Mouse (Mus musculus) liver, embryonic 15.5 days (tissue): ENCODE measurements at regions not wholly inside any gene's neighbourhood (a gene's known extent, or its start where the extent isn't known, plus 50 kb on each side); places are given as distances from the start of the nearest gene placed in this dataset.

ENCODE experiments used
- ATAC-seq: fragments of 200-750 bp; cut with Nextera tagmentation; 2 replicates; pipeline ENCODE4 v1.8.0; 2017; ENCODE audit warnings: moderate number of reproducible peaks, mild to moderate bottlenecking, moderate library complexity; ENCODE audit not compliant: insufficient read depth
- H3K27ac ChIP-seq: fragments of 300-500 bp; sonication (generic); replicated peaks from 2 replicates; pipeline ENCODE4 v1.5.1; 2015; ENCODE audit warnings: mild to moderate bottlenecking, inconsistent platforms
- H3K27me3 ChIP-seq: fragments of 300-500 bp; sonication (generic); 2 replicates; pipeline ENCODE4 v1.6.1; 2015; ENCODE audit warnings: mild to moderate bottlenecking, inconsistent platforms
- H3K36me3 ChIP-seq: fragments of 300-500 bp; sonication (generic); replicated peaks from 2 replicates; pipeline ENCODE4 v1.6.1; 2015; ENCODE audit warnings: moderate library complexity, mild to moderate bottlenecking, inconsistent platforms
- H3K4me1 ChIP-seq: fragments of 300-500 bp; sonication (generic); replicated peaks from 2 replicates; pipeline ENCODE4 v1.6.1; 2015; ENCODE audit warnings: inconsistent platforms
- H3K4me2 ChIP-seq: fragments of 300-500 bp; sonication (generic); 2 replicates; pipeline ENCODE4 v1.6.1; 2015; ENCODE audit warnings: moderate library complexity, mild to moderate bottlenecking, inconsistent platforms
- H3K4me3 ChIP-seq: fragments of 300-500 bp; sonication (generic); replicated peaks from 2 replicates; pipeline ENCODE4 v1.5.1; 2015; ENCODE audit warnings: mild to moderate bottlenecking, inconsistent platforms
- H3K9ac ChIP-seq: fragments of 300-500 bp; sonication (generic); 2 replicates; pipeline ENCODE4 v1.6.1; 2015; ENCODE audit warnings: moderate library complexity, mild to moderate bottlenecking, inconsistent platforms
- H3K9me3 ChIP-seq: fragments of 300-500 bp; sonication (generic); replicated peaks from 2 replicates; pipeline ENCODE4 v1.6.1; 2016; ENCODE audit warnings: inconsistent platforms
- WGBS: fragments of 180-500 bp; shearing (Covaris S2); methylation state at CpG from one replicate; pipeline ENCODE4 v1.1.7; 2015; ENCODE audit warnings: mixed read lengths; ENCODE audit not compliant: insufficient replicate concordance; 5-methylcytosine and 5-hydroxymethylcytosine counted together

GRCm38 (mm10) chrX:105228580-105228979 lies 108.4 kb downstream of the Magee1 start:
- no peak overlapping the region for H3K9ac ChIP-seq
- 58% methylated on average over 4 of the region's 4 CpGs for WGBS
- H3K4me1 ChIP-seq, result no peaks in the 10 kb centered on the region
- H3K27me3 ChIP-seq, result no peaks in the 10 kb centered on the region; the same call in 1 of the 2 replicates
- no peak for ATAC-seq
- no peaks in the 10 kb centered on the region for H3K36me3 ChIP-seq
- H3K4me2 ChIP-seq, result no peak overlapping the region
- no peak overlapping the region for H3K4me3 ChIP-seq
- no peak overlapping the region for H3K27ac ChIP-seq
- no peaks in the 10 kb centered on the region for H3K9me3 ChIP-seq

- H3K4me2 ChIP-seq, result no peak overlapping the region
Measured at GRCm38 (mm10) chrX:105236982-105237738, 117.0 kb downstream of the Magee1 start.

More at GRCm38 (mm10) chrX:105236982-105237738, 117.0 kb downstream of the Magee1 start:
- ATAC-seq, result peak; percentile 42
- H3K27ac ChIP-seq, result no peak overlapping the region
- H3K27me3 ChIP-seq, result peaks cover 24% of the 10 kb centered on the region
- no peak overlapping the region for H3K4me3 ChIP-seq
- no peak overlapping the region for H3K9ac ChIP-seq
- no peaks in the 10 kb centered on the region for H3K4me1 ChIP-seq
- WGBS, result 22% methylated on average over 8 of the region's 8 CpGs
- no peaks in the 10 kb centered on the region for H3K9me3 ChIP-seq
- H3K36me3 ChIP-seq, result no peaks in the 10 kb centered on the region
